Mouse (Mus musculus) kidney, postnatal 25 days (tissue): ENCODE measurements around the gene BC030870.

Source experiments
- DNase-seq, 2 experiments: peaks; one replicate each; pipeline ENCODE4 v3.0.0; 2021; ENCODE audit warnings: mixed read lengths in 2 of 2

The BC030870 gene

DNA sequence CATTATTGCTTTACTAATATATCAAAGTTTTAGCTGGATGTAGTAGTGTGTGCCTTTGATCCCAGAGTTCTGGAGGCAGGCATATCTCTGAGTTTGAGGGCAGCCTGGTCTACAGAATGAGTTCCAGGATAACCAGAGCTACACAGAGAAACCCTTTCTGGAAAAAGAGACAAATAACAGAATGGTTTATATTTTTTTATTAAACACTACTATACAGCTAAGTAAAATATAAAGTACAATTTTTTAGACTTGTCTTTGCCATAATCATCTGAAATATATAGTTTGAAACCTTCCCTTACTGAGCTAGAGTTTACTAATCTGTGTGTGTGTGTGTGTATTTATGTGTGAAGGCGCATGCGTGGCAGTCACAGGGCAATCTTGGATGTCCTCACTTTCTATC is 54.6 kb downstream of the BC030870 start, which contains the start of gene Gm10663:
Gm10663 (plus strand) TSS at position 301 of the 400 bp plus-strand sequence.
- DNase-seq = no peak

DNA sequence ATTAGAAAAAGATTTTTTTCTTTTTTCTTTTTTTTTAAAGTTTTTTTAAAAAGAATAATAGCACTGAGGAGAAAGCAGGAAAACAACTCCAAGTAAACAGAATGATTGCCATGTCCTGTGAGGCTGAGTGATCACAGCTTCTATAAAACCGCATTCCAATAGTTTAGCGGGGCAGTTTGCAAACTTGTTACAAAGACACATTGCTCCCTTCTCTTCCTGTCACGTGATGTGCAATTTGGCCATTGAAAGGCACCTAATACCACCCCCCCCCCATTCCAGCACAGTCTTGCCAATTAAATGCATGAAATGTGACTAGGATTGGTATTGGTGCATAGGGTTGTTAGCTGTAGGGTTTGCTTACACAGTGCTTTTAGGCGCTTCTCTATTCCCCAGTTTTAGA is 58.4 kb downstream of the BC030870 start:
- DNase-seq = no peak

DNA sequence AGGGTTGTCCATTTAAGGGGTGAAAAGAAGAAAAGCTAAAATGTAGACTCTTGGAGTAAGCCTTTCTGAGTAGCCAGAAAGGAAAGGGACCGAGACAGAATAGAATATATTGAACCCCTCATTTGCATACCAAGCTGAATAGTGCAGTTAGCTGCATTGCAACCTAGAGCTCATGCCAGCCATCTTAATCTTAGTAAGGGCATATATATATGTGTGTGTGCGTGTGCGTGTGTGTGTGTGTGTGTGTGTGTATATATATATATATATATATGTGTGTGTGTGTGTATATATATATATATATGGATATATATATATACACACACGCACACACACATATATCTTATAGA is 60.9 kb downstream of the BC030870 start:
- no peak for DNase-seq

DNA sequence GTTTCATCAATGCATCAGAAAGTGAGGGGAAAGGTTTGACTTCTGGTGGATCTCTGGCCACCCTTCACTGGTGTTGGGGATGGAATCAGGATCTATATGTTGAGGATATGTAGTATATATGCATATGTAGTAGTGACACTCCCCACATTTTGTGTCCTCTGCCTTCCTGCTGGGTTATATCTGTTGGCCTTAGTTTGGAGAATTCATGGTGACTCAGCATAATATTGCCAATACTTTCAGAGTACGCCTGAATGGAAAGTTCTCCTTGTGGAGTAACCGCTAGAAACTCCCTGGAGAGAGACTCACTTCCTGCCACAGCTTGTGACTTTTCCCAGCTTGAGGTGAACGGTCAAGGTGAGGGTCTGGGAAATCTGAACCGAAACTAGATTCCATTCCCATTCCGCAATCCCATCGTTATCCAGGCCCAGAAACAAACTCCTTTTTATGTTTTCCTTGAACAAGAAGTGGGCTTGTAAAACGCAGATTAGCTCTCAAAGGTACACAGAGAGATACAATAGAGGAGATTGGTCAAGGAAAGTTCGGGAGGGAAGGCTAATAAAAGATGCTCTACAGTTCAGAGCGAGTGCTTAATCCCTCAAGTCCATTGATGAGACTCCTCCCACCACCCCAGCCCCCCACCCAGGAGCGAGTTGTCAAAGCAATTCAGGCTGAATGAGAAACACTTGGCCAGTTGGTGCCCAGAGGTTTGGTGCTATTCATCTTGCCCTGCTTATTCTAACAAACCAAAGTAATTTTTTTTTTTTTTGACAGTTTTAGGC is 61.5 kb downstream of the BC030870 start:
- DNase-seq = no peak

DNA sequence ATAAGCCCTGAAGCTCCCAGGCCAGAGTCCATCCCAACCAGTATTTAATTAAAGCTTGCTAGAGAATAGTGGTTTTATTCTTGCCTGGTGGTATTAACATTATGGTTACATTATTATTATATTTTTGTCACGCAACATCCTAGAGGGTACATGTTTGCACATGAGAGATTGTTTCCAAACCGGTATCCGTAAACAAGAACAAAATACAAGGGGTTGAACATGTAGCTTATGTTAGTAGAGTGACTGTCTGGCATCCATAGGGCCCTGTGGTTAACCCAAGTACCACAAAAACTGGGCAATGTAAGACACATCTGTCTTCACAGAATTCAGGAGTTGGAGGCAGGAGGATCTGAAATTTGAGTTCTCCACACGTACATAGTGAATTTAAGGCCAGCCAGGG is 62.3 kb downstream of the BC030870 start:
- no peak for DNase-seq

DNA sequence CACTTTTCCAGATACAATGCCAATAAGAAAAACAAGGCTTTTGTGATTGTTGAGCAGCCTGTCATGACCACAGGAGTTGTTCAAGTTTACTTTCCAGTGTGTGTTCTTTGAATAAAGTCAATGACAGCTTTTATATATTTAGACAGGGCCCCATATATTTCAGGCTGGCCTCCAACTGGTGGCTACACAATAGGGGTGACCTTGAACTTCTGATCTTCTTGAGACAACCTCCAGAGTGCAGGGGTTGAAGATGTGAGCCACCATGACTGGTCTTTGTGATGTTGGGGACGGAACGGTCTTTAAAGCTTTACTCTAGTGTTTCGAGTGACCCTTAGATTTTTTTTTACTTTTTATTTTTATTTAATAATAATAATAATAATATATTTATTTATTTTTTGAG is 63.7 kb downstream of the BC030870 start:
- no peak for DNase-seq

DNA sequence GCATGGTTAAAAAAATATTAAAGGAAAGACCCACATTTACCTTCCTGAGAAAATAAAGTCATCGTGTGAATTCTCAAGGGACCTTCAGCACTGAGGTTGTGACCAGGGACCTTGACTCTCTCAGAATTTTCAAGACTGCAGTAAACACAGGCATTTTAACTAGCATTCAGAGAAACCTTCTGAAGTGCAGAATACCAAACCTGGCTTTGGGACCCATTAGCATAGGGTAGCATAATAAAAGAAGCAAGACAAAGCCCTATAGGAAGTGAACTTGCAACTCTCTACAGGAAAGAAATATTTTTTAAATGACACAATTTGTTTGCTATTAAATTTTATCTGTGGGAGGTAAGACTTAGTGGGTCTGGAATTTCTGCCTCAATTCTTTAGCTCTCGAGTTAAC is 65.3 kb downstream of the BC030870 start:
- no peak for DNase-seq

DNA sequence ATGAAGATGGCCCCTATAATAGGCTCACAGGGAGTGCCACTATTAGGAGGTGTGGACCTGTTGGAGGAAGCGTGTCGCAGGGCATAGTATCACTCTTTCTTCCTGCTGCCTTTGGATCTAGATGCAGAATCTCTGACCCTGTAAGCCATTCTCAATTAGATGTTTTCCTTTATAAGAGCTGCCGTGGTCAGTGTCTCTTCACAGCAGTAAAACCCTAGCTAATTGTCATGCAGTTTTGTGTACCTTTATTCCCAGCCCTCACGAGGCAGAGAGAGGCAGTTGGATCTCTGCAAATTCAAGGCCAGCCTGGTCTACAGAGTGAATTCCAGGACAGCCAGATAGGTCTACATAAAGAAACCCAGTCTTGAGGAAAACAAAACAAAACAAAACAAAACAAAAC is 67.2 kb downstream of the BC030870 start:
- no peak for DNase-seq

DNA sequence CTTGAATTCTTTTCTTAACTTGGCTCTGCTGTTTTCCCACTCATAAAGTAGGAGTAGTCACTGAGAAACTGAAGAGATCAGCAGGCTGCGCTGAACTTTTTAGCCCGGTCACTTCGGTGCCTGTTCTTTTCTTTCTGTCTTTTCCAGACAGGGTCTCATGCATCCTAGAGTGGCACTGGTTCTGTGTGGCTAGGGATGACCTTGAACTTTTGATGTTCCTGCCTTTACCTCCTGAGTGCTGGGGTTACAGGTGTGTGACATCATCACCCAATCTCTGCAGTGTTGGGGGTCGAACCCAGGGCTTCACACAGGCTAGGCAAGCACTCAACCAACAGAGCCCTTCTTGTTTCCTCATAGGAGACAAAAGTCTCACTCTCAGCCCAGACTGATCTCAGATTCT is 72.6 kb downstream of the BC030870 start:
- DNase-seq = no peak

DNA sequence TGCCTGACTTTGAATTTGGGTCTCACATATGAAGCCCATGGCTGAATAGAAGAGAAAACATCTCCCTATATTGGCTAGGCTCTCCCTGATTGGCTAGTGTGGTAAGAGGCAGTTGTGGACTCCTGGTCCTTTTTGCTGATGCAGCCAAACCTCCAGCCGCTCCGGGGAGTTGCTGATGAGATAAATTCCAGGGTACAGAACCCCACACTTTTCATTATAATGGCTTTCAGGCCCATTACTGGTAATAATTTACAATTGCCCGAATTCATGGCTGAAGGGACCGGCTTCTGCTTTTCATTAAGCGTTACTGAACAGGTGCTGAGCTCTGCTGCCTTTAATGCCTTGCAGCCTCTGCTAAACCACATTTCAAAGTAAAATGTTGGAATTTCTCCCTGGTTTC is 75.4 kb downstream of the BC030870 start:
- no peak for DNase-seq

DNA sequence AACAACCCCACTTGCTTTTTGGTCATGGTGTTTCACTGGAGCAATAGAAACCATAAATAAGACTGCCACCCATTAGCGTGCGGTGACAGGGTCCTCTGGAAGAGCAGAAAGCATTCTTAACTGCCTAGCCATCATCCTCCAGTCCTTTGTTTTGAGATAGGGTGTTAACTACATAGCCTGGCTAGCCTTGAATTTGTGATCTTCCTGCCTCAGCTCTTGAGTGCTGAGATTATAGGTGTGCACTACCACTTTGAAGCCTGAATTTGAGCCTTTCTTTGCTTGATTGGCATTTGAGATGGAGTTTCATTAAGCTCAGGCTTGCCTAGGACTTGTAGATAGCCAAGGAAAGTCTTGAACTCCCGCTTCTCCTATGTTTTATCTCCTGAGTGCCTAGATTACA is 75.8 kb downstream of the BC030870 start:
- DNase-seq = no peak

DNA sequence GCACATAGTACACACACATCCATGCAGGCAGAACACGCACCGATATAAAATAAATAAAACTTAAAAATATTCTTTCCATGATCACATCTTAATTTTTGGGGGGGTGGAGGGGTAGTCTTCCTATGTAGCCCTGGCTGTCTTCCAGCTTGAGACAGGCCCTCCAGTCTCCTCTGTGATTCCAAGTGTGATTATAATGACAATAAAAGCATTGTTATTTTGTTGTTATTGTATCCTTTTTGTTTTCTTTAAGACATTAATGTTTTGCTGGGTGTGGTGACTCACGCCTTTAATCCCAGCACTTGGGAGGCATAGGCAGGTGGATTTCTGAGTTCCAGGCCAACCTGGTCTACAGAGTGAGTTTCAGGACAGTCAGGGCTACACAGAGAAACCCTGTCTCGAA is 81.6 kb downstream of the BC030870 start:
- no peak for DNase-seq

DNA sequence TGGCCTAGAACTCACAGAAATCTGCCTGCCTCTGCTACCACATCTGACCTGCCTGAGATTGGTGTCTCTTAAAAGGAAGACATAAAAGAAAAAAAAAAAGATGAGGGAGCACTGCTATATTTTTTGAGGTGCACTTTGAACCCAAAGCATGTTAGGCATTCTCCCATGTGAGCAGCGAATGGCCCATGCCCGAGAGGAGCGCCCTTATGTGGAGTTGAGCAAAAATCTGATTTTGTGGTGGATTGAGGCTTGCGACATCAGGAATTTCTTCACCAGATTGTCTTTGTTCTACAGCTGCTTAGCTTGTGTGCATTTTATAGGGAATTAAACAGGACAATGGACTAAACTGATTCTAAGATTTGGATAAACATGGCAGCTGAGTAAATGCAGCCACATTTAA is 82.2 kb downstream of the BC030870 start:
- no peak for DNase-seq

DNA sequence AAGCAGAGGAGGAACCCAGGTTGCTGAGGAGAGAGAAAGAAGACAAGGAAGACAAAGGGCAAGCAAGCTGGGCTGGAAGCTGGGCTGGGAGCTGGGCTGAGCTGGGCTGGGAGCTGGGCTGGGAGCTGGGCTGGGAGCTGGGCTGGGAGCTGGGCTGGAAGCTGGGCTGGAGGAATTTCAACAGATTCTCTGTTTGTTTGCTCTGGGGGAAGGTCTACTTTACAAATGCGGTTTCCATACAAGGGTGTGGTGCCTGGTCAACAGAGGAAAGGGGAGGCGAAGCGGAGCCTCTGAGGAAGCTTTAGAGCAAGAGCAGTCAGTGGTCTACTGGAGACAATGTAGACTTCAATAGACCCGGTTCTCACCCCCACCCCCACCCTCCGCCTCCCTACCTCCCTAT is 82.8 kb downstream of the BC030870 start:
- no peak for DNase-seq

DNA sequence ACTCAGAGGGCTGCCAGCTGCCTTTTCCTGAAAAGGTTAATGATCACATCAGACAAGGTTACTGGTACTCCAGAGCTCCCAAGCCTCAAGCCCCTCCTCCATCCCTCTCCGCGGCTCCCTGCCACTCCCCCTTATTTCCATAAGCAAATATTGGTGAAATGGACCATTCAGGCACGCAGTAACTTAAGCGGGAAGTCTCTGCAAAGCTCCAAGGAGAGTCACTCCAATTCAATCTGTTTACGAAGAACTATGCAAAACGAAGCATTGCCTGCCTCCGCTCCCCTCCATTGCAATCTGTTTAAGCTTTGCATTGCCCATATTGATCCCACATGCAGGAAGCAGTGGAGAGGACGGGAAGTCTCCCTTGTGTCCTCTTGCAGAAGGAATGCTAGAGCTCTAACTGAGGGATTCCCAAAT is 92.2 kb downstream of the BC030870 start, which contains the start of gene Apela:
Apela (minus strand) TSS at position 220 of the 417 bp plus-strand sequence.
- DNase-seq = peak; percentile 61 to 83
